Mouse (Mus musculus): Measurements from ENCODE around the gene Rhd.

Rhd gene

GRCm38 (mm10) chr4:134914122-134914863 is 50.0 kb downstream of the Rhd start:
- DNase-seq: no peak

- DNase-seq: peak; percentile 99
These were observed 50.5 kb downstream of the Rhd start, which contains the start of gene Tmem50a for GRCm38 (mm10) chr4:134914864-134915209. Gene Tmem50a (minus strand): TSS chr4:134915024.

DNA sequence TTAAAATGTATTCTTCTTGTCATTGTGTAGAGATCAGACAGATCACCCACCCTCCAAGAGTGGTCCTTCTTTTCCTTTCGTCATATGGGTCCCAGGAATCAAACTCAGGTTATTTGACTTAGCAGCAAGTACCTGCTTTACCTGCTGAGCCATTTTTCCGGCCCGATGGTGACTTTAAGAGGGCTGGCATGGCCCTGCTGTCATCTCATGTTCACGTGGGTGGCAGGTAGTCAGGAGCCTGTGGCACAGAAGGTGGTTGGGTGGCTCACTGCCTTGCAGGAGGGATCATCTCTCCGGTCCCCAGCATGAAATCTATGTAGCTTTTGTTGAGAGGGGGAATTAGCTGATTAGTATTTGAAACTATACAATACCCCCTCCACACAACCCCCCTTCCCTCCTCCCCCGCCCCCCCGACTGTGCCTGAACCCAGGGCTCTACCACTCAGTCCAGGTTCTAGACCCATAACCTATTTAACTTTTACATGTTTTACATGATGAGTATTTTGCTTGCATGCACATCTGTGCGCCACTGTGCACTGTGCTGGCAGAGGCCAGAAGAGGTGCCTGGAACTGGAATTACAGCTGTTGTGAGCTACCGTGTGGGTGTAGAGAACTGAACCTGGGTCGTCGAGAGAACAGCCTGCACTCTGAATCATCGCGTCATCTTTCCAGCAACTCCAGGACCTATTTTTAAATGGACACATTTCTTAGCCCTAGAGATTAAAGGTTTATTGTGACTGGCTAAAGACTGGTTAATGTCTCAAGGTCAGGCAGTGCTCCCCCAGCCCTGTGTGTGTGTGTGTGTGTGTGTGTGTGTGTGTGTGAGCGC is 51.1 kb downstream of the Rhd start:
- DNase-seq: peak; percentile 47

GRCm38 (mm10) chr4:134917194-134917593 is 52.9 kb downstream of the Rhd start:
- no peak for DNase-seq

GRCm38 (mm10) chr4:134918381-134918780 is 54.0 kb downstream of the Rhd start:
- DNase-seq: peak; percentile 68

- DNase-seq: peak; percentile 53
These were observed 55.6 kb downstream of the Rhd start for GRCm38 (mm10) chr4:134919733-134920540.

GRCm38 (mm10) chr4:134920631-134921030 is 56.3 kb downstream of the Rhd start:
- no peak for DNase-seq

GRCm38 (mm10) chr4:134921703-134922102 is 57.4 kb downstream of the Rhd start:
- DNase-seq: no peak

DNA sequence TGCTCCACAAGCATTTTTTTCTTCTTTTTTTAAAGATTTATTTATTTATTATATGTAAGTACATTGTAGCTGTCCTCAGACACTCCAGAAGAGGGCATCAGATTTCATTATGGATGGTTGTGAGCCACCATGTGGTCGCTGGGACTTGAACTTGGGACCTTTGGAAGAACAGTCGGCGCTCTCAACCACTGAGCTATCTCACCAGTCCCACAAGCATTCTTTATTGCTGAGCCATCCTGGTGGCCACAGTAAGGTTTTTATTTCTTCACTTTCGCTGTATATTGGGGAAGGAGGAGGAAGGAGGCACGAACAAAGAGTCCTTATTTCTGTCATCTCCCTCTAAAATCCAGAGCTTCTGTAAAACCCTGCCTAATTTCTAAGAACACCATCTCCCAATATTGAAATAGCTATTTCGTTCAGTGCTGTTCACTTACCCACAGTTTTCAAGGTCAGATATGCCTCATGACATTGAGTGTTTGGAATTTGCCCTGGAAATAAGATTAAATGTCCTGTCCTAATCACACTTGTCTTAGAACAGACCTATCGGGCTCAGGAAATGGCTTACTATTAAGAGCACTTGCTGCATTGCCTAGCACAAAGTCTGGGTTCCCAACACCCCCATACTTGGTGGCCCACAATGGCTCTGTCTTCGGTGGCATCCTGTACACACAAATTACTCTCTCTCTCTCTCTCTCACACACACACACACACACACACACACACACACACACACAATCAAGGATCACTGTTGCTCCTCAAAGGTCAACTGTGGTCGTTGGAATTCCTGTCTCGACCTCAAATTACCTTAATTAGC is 58.0 kb downstream of the Rhd start:
- peak; percentile 46 for DNase-seq

DNA sequence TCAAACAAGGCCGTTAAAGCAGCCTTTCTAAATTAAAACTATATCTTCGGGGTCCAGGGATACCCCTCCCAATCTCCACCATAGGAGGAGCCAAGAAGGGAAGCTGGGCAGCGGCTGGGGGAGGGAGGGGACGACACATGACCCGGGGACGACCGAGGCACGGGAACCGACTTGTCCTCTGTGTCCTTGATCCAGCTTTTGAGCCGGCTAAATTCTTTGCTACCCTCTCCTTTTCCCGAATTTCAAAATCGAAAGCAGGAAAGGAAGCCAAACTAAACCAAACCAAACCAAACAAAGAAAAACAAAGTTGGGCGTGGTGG is 58.5 kb downstream of the Rhd start:
- peak; percentile 81 for DNase-seq

GRCm38 (mm10) chr4:134923258-134924018 is 59.1 kb downstream of the Rhd start, which contains the start of gene Rsrp1:
Gene Rsrp1 (plus strand): TSS chr4:134923592.
- DNase-seq: peak; percentile 98

- DNase-seq: peak; percentile 67
These were observed 59.8 kb downstream of the Rhd start for GRCm38 (mm10) chr4:134924019-134924741.

DNA sequence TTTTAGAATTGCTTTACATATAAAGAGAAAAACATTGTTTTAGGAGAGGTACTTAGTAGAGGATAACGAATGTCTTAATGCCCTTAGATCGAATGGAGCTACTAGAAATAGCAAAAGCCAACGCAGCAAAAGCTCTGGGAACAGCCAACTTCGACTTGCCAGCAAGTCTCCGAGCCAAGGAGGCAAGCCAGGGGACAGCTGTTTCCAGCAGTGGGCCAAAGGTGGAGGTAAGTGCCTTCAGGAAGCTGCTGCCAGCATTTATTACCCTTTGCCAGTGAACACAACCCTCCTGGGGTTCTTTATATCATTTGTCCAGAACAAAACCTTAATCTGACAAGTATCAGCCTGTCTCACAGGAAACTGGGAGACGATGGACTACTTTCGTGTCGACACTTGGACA is 60.9 kb downstream of the Rhd start:
- DNase-seq: no peak

DNA sequence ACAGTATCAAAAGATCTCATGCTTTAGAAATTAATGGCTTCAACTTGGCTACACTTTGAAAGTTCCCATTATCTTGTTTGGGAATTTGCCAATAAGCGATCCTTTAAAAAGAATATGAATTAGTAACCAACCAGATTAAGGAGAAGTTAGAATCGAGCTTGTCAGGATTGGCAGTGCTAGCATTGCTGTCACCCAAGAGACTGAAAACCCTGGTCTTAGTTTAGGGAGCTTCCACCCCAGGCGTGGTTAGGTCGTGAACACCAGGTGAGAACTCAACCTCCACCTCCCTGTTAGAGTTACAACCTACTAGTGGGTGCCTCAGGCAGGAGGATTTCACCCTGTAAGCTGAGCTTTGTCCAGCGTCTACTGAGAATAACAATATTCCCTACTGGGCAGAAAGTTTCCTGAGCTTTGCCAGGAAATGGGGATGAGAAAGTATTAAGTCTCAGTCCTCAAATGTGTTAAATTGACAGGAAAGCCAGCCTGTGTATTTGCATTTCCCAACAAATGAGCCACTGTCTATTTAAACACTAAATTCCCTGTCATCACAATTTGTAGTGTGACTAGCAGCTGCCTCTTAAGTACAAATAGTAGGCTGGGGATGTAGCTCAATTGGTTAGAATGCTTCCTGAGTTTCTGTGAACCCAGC is 63.6 kb downstream of the Rhd start:
- DNase-seq: no peak

DNA sequence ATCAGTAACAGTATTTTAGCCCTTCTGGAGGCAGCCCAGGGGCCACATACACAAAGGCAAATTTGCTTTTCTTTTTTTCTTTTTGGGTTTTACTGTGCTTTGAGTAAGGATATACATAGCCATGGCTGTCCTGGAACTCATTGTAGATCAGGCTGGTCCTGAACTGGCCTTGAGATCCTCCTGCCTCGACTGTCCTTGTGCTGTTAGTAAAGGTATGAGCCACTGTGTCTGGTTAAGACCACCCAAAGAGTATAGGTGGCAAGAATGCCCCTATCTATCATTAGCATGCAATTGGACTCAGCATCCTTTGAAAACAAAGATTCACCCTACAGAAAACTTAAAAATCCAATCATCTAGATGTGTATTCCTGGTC is 64.1 kb downstream of the Rhd start:
- no peak for DNase-seq

DNA sequence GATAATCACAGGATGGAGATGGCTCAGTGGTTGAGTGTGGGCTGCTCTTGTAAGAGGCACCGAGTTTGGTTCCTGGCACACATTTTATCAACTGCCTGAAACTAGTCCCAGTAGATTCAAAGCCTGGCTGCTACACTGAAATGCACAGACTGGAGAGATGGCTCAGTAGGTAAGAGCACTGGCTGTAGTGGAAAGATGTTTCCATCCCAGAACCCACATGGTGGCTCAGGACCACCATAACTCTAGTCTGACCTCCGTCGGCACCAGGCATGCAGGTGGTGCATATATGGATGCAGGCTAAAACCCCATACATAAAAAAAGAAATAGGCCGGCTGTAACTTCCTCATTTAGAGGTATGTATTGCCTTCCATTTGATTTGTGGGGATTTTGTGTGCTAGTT is 65.2 kb downstream of the Rhd start:
- DNase-seq: peak; percentile 54

GRCm38 (mm10) chr4:134930190-134930589 is 65.9 kb downstream of the Rhd start:
- no peak for DNase-seq

- DNase-seq: peak; percentile 89
These were observed 66.5 kb downstream of the Rhd start, which contains the start of gene Syf2 for GRCm38 (mm10) chr4:134930684-134931481. Gene Syf2 (plus strand): TSS chr4:134930898.

All from thymus, postnatal 4 days (tissue).